Mouse (Mus musculus) neural tube, embryonic 10.5 days (tissue): Measurements from ENCODE around the gene Fam135a.
"Not testable (repeated sequence)": the region's sequence is repeated elsewhere in the genome, so short reads cannot be mapped to it uniquely, and the experiment has no call there.

ENCODE experiments used
- DNase-seq: peaks from one replicate; pipeline ENCODE4 v3.0.0-alpha.2; 2017; ENCODE audit warnings: low spot score; ENCODE audit errors: extremely low spot score

The Fam135a gene

GRCm38 (mm10) chr1:24068830-24069229, 31.3 kb downstream of the Fam135a start:
- no peak for DNase-seq

GRCm38 (mm10) chr1:24066706-24067105, 33.4 kb downstream of the Fam135a start:
- DNase-seq, result no peak

- no peak for DNase-seq
Observed at GRCm38 (mm10) chr1:24055706-24056105, 44.4 kb downstream of the Fam135a start.

- no peak for DNase-seq
Observed at GRCm38 (mm10) chr1:24046730-24047510, 53.2 kb downstream of the Fam135a start.

- DNase-seq, result no peak
Observed at GRCm38 (mm10) chr1:24045627-24046026, 54.5 kb downstream of the Fam135a start.

DNA sequence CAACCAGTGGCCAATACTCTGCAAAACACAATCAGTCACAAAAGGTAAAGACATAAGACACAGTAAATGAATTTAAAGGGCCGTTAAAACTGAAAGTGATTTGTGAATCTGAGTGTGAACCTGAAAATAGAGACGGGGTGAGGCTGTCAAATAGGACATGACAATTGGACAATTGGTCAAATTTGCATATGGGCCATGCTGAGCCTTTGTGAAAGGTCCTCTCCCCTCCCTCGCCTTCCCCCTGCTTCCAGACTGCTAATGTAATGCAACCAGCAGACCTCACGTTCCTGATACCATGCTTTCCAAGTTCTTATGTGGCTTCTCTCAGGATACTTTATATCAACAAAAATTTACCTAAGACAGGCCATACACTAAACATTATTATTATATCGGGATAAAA, 57.1 kb downstream of the Fam135a start:
- DNase-seq, result no peak

GRCm38 (mm10) chr1:24033759-24034423, 66.2 kb downstream of the Fam135a start:
- DNase-seq, result no peak

- no peak for DNase-seq
Observed at GRCm38 (mm10) chr1:24010821-24011220, 89.3 kb downstream of the Fam135a start.

DNA sequence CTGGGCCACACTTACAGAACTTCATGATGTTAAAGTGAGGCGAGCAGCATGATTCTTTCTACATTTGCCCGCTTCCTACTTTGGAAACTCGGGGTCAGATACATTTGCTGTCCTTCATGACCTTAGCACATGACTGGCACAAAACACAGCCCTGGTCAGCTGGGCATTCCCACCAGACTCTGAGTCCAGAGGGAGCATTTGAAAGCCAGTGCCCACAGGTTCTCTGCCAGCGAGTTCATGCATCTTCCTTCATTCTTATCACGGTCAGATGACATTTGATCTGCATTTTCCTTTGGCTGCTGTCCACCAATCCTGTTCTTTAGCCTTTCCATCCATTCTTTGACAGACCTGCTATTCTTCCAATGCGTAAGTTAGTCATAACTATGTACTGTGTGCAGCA, 90.1 kb downstream of the Fam135a start:
- DNase-seq, result no peak

DNA sequence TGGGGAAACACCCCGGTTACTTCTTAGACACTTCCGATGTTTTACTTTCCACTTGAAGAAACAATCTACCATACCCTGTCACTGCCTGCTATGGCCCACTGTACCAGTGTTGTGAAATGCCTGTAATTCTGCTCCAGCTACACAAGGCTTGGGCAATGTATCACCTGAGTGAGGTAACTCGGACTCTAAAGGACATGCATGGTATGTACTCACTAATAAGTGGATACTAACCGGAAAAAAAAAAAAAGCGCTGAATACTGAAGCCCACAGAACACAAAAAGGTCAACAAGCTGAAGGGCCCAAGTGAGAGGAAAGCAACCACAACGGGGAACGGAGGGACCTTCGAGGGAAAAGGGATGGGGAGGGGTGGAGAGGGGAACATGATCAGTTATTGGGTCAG, 92.5 kb downstream of the Fam135a start:
- no peak for DNase-seq

DNA sequence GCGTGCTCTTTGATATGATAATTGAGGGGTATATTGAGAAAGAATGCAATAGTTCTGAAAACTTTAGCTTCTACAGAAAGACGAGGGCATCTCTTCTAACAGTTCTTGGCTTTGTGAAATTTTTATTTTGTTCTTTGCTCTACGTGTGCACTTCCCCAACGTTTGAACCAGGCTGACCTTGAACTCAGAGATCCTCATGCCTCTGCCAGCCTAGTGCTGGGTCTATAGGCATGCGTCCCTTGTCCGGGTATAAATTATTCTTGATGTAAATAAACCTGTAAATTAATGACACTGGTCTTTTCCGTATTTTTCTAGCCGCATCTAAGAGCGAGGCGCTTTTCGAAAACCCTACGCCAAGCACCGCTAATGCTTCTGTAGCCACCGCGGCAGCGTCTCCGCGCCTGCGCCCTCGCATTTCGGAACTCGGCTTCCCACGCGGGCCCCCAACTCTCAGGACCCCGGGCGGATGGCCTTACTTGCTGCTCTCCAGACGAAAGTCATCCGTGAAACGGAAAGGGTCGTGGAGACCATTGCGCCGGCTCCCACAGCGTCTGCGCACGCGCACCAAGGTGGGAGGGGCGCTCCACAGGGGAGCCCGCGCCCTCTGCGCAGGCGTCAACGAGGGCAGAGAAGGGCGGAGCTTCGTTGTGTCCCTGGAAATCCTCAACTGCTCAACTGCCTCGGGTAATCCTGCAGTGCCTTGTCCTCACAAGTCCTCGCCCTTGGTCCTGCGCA, 94.9 kb downstream of the Fam135a start, which contains the start of gene Sdhaf4:
Gene Sdhaf4, minus strand, starts transcription at position 587 of the 735 bp plus-strand sequence.
- DNase-seq, result peak; percentile 94

- no peak for DNase-seq
Observed at GRCm38 (mm10) chr1:23999318-23999717, 100.8 kb downstream of the Fam135a start.

- no peak for DNase-seq
Observed at GRCm38 (mm10) chr1:23998866-23999265, 101.3 kb downstream of the Fam135a start.

DNA sequence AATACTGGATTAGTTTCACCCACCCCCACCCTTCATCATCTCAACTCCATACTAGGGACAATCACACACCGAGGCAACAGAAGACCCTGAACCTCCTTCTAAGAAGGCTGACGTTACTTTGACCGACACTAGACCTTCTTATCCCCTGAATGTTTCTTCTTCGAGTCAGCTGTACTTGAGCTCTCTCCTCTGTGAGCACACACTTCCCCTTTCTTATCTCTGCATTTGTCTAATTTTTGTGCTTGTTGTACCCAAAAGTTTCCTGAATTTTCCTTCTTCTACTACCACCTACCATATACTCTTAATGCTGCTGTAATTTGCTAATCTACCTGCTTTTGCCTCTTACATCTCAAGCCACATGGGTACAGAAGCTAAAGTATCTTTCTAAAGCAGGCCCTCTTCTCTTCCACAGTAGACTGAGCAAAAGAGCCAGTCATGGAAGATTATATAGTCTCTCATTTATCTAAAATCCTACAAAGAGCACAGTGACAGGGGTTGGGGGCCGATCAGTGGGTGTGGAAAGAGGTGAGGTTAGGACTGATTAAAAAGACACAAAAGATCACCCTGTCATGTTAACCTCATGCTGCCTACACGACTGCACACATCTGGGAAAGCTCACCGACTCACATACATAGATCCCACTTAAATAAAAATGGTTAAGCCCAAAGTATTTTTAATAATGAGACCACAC, 101.9 kb downstream of the Fam135a start:
- DNase-seq, result no peak

DNA sequence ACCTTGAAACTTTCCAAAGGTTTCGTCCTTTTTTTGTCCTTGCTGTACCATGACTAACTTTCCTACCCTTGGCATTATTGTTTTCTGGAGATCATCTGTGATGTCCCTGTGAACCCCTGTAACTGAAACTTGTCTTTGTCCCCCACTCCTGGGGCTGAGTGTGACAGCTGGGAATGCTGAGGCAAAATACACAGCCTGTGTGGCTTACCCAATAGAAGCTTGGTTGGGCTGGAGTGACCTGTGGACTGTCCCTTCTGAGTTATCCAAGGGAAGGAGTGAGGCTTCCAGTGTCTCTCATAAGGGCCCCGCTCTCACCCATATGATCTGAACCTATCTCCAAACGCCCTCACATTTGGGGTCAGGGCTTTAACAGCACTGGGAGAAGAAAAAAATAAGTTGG, 102.6 kb downstream of the Fam135a start:
- DNase-seq, result no peak

GRCm38 (mm10) chr1:23995420-23995819, 104.7 kb downstream of the Fam135a start:
- DNase-seq, result no peak

DNA sequence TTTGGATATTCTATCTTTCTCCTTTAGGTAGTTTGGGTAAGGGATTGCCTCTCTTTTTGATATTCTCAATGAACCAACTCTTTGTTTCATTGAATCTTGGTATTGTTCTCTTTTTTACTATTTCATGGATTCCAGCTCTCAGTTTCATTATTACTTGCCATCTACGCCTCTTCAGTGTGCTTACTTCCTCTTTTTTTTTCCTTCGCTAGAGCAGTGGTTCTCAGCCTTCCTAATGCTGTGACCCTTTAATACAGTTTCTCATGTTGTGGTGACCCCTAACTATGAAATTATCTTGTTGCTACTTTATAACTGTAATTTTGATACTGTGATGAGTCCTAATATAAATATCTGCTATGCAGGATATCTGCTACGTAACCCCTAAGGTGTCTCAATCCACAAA, 117.0 kb downstream of the Fam135a start:
- no peak for DNase-seq

GRCm38 (mm10) chr1:23978281-23978680, 121.9 kb downstream of the Fam135a start:
- no peak for DNase-seq

DNA sequence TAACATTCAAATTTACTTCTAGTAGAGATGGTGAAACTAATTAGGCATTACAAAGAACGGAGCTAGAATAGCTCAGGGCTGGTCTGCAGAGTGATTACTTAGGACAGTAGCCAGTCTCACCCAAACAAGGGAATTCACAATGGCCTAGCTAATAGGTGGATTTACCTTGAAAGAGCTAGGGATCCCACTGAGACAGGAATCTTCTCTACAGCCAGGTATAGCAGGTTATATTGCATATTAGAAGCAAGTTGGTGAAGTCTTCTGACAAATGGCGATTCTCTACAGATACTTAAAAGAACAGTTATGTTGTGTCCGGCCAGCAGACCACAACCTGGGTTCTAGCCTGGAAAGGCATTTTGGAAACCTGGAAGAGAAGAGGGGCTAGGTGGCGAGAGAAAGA, 129.0 kb downstream of the Fam135a start:
- not testable (repeated sequence) for DNase-seq

DNA sequence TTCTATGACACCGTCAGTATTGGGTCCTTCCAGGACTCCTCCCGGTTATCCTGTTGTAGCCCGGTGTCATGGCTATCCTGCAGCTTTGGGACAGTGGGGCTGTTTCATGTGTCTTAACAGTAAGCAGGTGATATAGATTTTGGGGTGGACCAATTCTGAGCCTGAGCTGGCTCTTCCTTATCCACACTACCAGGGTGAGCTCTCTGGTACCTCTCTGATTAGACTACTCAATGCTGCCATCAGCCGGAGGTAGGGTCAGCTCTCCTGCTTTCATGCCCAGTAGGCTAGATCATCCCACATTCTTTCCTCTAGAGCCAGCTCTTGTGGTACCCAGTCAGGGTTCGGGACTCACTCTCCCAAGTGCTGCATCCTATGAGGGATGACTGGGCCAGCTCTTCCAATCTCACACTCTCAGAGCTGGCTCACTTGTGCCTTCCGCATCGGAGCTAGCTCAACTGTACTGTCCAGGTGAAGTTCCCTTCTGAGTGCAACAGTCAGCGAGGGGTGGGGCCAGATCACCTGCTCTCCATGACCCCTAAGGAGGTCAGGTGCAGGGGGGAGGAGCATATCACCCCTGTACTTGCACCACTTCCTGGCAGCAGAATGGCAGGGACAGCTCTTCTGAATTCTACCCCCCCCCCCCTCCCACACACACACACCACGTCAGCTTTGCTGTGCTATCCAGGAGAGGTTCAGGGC, 132.0 kb downstream of the Fam135a start:
- no peak for DNase-seq

- no peak for DNase-seq
Observed at GRCm38 (mm10) chr1:23966226-23966625, 133.9 kb downstream of the Fam135a start.
